In genomic region chr4:85196201-85196600, GRCm38 (mm10) we compare ENCODE assay signal across 12 mouse cellular contexts. TPM values are rescaled to one million over a fixed set of nuclear protein-coding genes. Genes with fewer than 3 reads are reported as not detected.
A peak's percentile ranks its signal among the peaks of the same experiment; 100 is the strongest.
DNase-seq lines count a peak whose midpoint lies in the region; ATAC-seq and TF ChIP-seq lines count a peak whose summit lies in the region.
"Had no signal": no experiment of that assay in that cellular context is flagged by ENCODE, and none has a peak within 500 bp of the region (broad histone marks: within the 10 kb centered on the region; RNA-seq: fewer than 3 reads in every experiment).

No protein-coding gene starts in this region.

- H3K4me3 ChIP-seq in forebrain, embryonic 14.5 days (ENCODE audit: low read depth, low read length): no peak overlapping the region
- H3K4me3 ChIP-seq in forebrain, embryonic 13.5 days: no peak overlapping the region
- H3K4me3 ChIP-seq in midbrain, postnatal 0 days (ENCODE audit: low read depth, low read length): no peak overlapping the region
- H3K4me3 ChIP-seq in midbrain, embryonic 13.5 days (replicated peaks): no peak overlapping the region
- H3K4me3 ChIP-seq: heart, embryonic 13.5 days; intestine, embryonic 15.5 days had no signal

- H3K9ac ChIP-seq in forebrain, embryonic 14.5 days (ENCODE audit: low read length): no peak overlapping the region
- no peak overlapping the region for H3K9ac ChIP-seq in forebrain, embryonic 13.5 days
- no peak overlapping the region for H3K9ac ChIP-seq in midbrain, postnatal 0 days (replicated peaks; ENCODE audit: low read length, poor library complexity, severe bottlenecking)
- no peak overlapping the region for H3K9ac ChIP-seq in midbrain, embryonic 13.5 days (replicated peaks)
- H3K9ac ChIP-seq: heart, embryonic 13.5 days; intestine, embryonic 15.5 days had no signal

- no peak for ATAC-seq in forebrain, embryonic 14.5 days
- ATAC-seq in forebrain, embryonic 13.5 days: no peak
- ATAC-seq in midbrain, postnatal 0 days (ENCODE audit: low FRiP score): no peak
- ATAC-seq in midbrain, embryonic 13.5 days: no peak
- ATAC-seq in erythroblast, adult 5-6 weeks (replicated peaks; ENCODE audit: low FRiP score, poor library complexity, severe bottlenecking): no peak
- ATAC-seq: intestine, embryonic 15.5 days had no signal

- H3K27ac ChIP-seq in forebrain, embryonic 14.5 days (ENCODE audit: low read depth, low read length): no peak overlapping the region
- no peak overlapping the region for H3K27ac ChIP-seq in forebrain, embryonic 13.5 days
- H3K27ac ChIP-seq in midbrain, postnatal 0 days (ENCODE audit: low read depth, low read length): no peak overlapping the region
- no peak overlapping the region for H3K27ac ChIP-seq in midbrain, embryonic 13.5 days
- H3K27ac ChIP-seq: heart, embryonic 13.5 days; intestine, embryonic 15.5 days had no signal

- H3K4me1 ChIP-seq in forebrain, embryonic 14.5 days (ENCODE audit: control insufficient read depth, insufficient read depth, low read length): no peaks in the 10 kb centered on the region
- no peaks in the 10 kb centered on the region for H3K4me1 ChIP-seq in forebrain, embryonic 13.5 days
- no peaks in the 10 kb centered on the region for H3K4me1 ChIP-seq in midbrain, postnatal 0 days (ENCODE audit: insufficient read depth, low read length)
- no peaks in the 10 kb centered on the region for H3K4me1 ChIP-seq in midbrain, embryonic 13.5 days (replicated peaks)
- H3K4me1 ChIP-seq: intestine, embryonic 15.5 days had no signal

- no peak for TF ChIP-seq CTCF in midbrain, postnatal 0 days (IDR thresholded peaks at IDR 0.05)

- no peaks in the 10 kb centered on the region for H3K27me3 ChIP-seq in forebrain, embryonic 14.5 days (replicated peaks; ENCODE audit: control insufficient read depth, insufficient read depth, low read length)
- H3K27me3 ChIP-seq in forebrain, embryonic 13.5 days: 0 out of 2 replicates have a peak, but pooled peaks cover 3% of the 10 kb centered on the region
- no peaks in the 10 kb centered on the region for H3K27me3 ChIP-seq in midbrain, postnatal 0 days (ENCODE audit: insufficient read depth, low read length)
- H3K27me3 ChIP-seq in midbrain, embryonic 13.5 days: no peaks in the 10 kb centered on the region
- H3K27me3 ChIP-seq: intestine, embryonic 15.5 days had no signal

- no peaks in the 10 kb centered on the region for H3K9me3 ChIP-seq in forebrain, embryonic 14.5 days (replicated peaks; ENCODE audit: control insufficient read depth, low read length)
- no peaks in the 10 kb centered on the region for H3K9me3 ChIP-seq in forebrain, embryonic 13.5 days (replicated peaks)
- H3K9me3 ChIP-seq in midbrain, postnatal 0 days (ENCODE audit: low read length): no peaks in the 10 kb centered on the region
- H3K9me3 ChIP-seq in midbrain, embryonic 13.5 days: no peaks in the 10 kb centered on the region
- H3K9me3 ChIP-seq: heart, embryonic 13.5 days; intestine, embryonic 15.5 days had no signal

- H3K36me3 ChIP-seq in forebrain, embryonic 14.5 days (ENCODE audit: control insufficient read depth, insufficient read depth, low read length): no peaks in the 10 kb centered on the region
- H3K36me3 ChIP-seq in forebrain, embryonic 13.5 days (ENCODE audit: poor library complexity, severe bottlenecking): no peaks in the 10 kb centered on the region
- H3K36me3 ChIP-seq in midbrain, postnatal 0 days (ENCODE audit: insufficient read depth, low read length): no peaks in the 10 kb centered on the region
- no peaks in the 10 kb centered on the region for H3K36me3 ChIP-seq in midbrain, embryonic 13.5 days
- H3K36me3 ChIP-seq: heart, embryonic 13.5 days; intestine, embryonic 15.5 days had no signal

- DNase-seq in forebrain, embryonic 14.5 days (ENCODE audit: low spot score): peak; percentile 65
- peak; percentile 22 for DNase-seq in midbrain, postnatal 0 days (ENCODE audit: low spot score)
- DNase-seq in layer of hippocampus, postnatal 36 days: peak; percentile 43 to 48
- peak; percentile 72 for DNase-seq in testis, postnatal 14 days (ENCODE audit: low spot score)
- no peak for DNase-seq in embryo, embryonic 10.5 days (ENCODE audit: low spot score)

- no peak overlapping the region for H3K4me2 ChIP-seq in forebrain, embryonic 14.5 days (ENCODE audit: low read length)
- H3K4me2 ChIP-seq in forebrain, embryonic 13.5 days: no peak overlapping the region
- no peak overlapping the region for H3K4me2 ChIP-seq in midbrain, postnatal 0 days (ENCODE audit: low read depth, low read length, poor library complexity, severe bottlenecking)
- H3K4me2 ChIP-seq in midbrain, embryonic 13.5 days (replicated peaks): no peak overlapping the region
- H3K4me2 ChIP-seq: heart, embryonic 13.5 days; intestine, embryonic 15.5 days had no signal

- WGBS in forebrain, embryonic 14.5 days: 53% methylated on average over 4 of the region's 4 CpGs
- 76% methylated on average over 4 of the region's 4 CpGs for WGBS in forebrain, embryonic 13.5 days
- WGBS in midbrain, postnatal 0 days: 68% methylated on average over 4 of the region's 4 CpGs
- WGBS in midbrain, embryonic 13.5 days: 78% methylated on average over 4 of the region's 4 CpGs

RNA-seq across cellular contexts. Expression of gene Sh3gl2, which starts 8.7 kb away (rescaled TPM):
- 61.5 and 71.3 TPM in 2 replicates for polyA plus RNA-seq in forebrain, embryonic 14.5 days (2014; fragmentation: Nextera tagmentation; extraction: Ambion mirVana)
- polyA plus RNA-seq in forebrain, embryonic 13.5 days (2015; fragmentation: Nextera tagmentation; extraction: Ambion mirVana): 30.4 and 30.9 TPM in 2 replicates
- 47.4 and 50.6 TPM in 2 replicates for total RNA-seq in midbrain, postnatal 0 days (2014; rRNA removed)
- 123 and 132 TPM in 2 replicates for polyA plus RNA-seq in midbrain, postnatal 0 days (2015; fragmentation: Nextera tagmentation; extraction: Ambion mirVana)
- 33.7 and 36.0 TPM in 2 replicates for polyA plus RNA-seq in midbrain, embryonic 13.5 days (2015; fragmentation: Nextera tagmentation; extraction: Ambion mirVana)
- 100 to 1,000 TPM; 280 to 322 TPM for total RNA-seq in layer of hippocampus, postnatal 36 days (2021)
- total RNA-seq in erythroblast, adult 5-6 weeks (2015; ENCODE audit: low replicate concordance): not detected in 2 replicates
- not detected in 2 replicates for total RNA-seq in erythroblast, adult 5-6 weeks (2017; ENCODE audit: low replicate concordance)
- polyA plus RNA-seq: C2C12; liver, adult 2 months had no signal
